Mouse (Mus musculus) liver, postnatal 0 days (tissue): Measurements from ENCODE around the gene Wars2. TPM values are rescaled to one million over a fixed set of nuclear protein-coding genes. Genes with fewer than 3 reads are reported as not detected.

Experiments
- ATAC-seq: fragments of 200-750 bp; cut with Nextera tagmentation; 2 replicates; pipeline ENCODE4 v1.8.0; 2017; ENCODE audit warnings: mild to moderate bottlenecking, moderate library complexity
- DNase-seq: peaks from one replicate; pipeline ENCODE4 v3.0.0-alpha.2; 2016
- H3K27ac ChIP-seq: fragments of 300-500 bp; sonication (generic); 2 replicates; pipeline ENCODE4 v1.5.1; 2014; ENCODE audit warnings: antibody characterized with exemption, moderate library complexity, mild to moderate bottlenecking, low read depth
- H3K27me3 ChIP-seq: fragments of 300-500 bp; sonication (generic); 2 replicates; pipeline ENCODE4 v1.6.1; 2014; ENCODE audit warnings: low read length, control low read depth, mixed read lengths; ENCODE audit not compliant: insufficient read depth
- H3K36me3 ChIP-seq: fragments of 300-500 bp; sonication (generic); replicated peaks from 2 replicates; pipeline ENCODE4 v1.6.1; 2014; ENCODE audit warnings: mild to moderate bottlenecking, control low read depth, low read length, moderate library complexity, mixed read lengths; ENCODE audit not compliant: insufficient read depth
- H3K4me1 ChIP-seq: fragments of 300-500 bp; sonication (generic); 2 replicates; pipeline ENCODE4 v1.6.1; 2014; ENCODE audit warnings: antibody characterized with exemption, mild to moderate bottlenecking, control low read depth; ENCODE audit not compliant: insufficient read depth
- H3K4me2 ChIP-seq: fragments of 300-500 bp; sonication (generic); 2 replicates; pipeline ENCODE4 v1.6.1; 2014; ENCODE audit warnings: low read depth, mild to moderate bottlenecking, low read length, moderate library complexity, mixed read lengths
- H3K4me3 ChIP-seq: fragments of 300-500 bp; sonication (generic); 2 replicates; pipeline ENCODE4 v1.5.1; 2014; ENCODE audit warnings: low read depth, low read length
- H3K9ac ChIP-seq: fragments of 300-500 bp; sonication (generic); replicated peaks from 2 replicates; pipeline ENCODE4 v1.6.1; 2014; ENCODE audit warnings: mild to moderate bottlenecking, moderate library complexity
- H3K9me3 ChIP-seq: fragments of 300-500 bp; sonication (generic); 2 replicates; pipeline ENCODE4 v1.6.1; 2016; ENCODE audit warnings: mild to moderate bottlenecking, control low read depth, low read length, mixed read lengths
- CTCF ChIP-seq: sonication (generic); IDR thresholded peaks from 2 replicates; pipeline ENCODE4 v1.5.1; 2016; ENCODE audit warnings: antibody characterized with exemption, low read depth
- EP300 ChIP-seq: IDR thresholded peaks from 2 replicates; pipeline ENCODE4 v1.6.1; 2016; ENCODE audit warnings: antibody characterized with exemption, low read depth, mild to moderate bottlenecking
- WGBS: fragments of 180-500 bp; shearing (Covaris S2); extraction: QIAGEN DNeasy Blood & Tissue Kit; methylation state at CpG from one replicate; pipeline ENCODE4 v1.1.7; 2014; ENCODE audit not compliant: insufficient replicate concordance; 5-methylcytosine and 5-hydroxymethylcytosine counted together
- polyA plus RNA-seq: library from polyadenylated mRNA; unstranded; fragments of >200 nt; fragmentation: Nextera tagmentation; extraction: Ambion mirVana; gene quantifications from 2 replicates; pipeline ENCODE4 v1.2.1, GENCODE M21; 2015

The Wars2 gene
- polyA plus RNA-seq, 1 experiment from 2014 or later: 1.4 TPM

DNA sequence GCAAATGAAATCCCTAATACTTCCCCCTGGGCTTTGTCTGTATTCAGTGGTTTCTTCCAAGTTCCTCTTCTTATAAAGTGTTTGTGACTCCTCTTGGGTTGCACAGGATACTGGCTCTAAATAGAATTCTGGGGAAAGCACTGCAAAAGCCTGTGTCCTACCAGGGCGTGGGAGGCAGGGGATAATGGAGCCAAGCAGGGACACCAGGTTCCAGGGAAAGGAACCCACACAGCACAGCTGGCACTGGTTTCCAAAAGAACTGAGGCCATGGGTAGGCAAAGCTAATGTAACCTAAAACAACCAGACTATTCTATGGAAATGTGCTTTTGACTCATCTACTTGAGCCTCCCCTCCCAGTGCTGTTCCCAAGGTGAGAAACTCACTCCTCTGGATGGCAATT, 10.3 kb upstream of the Wars2 start:
- no peak for ATAC-seq
- no peak overlapping the region for H3K4me2 ChIP-seq
- no peaks in the 10 kb centered on the region for H3K4me1 ChIP-seq
- H3K4me3 ChIP-seq: no peak overlapping the region
- WGBS: 61% methylated on average over 1 of the region's 1 CpGs
- H3K27me3 ChIP-seq: no peaks in the 10 kb centered on the region
- no peaks in the 10 kb centered on the region for H3K9me3 ChIP-seq
- H3K27ac ChIP-seq: no peak overlapping the region
- TF ChIP-seq CTCF (no peak), EP300 (no peak)
- no peak for DNase-seq
- H3K9ac ChIP-seq: no peak overlapping the region
- H3K36me3 ChIP-seq: no peaks in the 10 kb centered on the region

- H3K27ac ChIP-seq: no peak overlapping the region
Observed at GRCm38 (mm10) chr3:99131973-99132372, 8.9 kb upstream of the Wars2 start.

DNA sequence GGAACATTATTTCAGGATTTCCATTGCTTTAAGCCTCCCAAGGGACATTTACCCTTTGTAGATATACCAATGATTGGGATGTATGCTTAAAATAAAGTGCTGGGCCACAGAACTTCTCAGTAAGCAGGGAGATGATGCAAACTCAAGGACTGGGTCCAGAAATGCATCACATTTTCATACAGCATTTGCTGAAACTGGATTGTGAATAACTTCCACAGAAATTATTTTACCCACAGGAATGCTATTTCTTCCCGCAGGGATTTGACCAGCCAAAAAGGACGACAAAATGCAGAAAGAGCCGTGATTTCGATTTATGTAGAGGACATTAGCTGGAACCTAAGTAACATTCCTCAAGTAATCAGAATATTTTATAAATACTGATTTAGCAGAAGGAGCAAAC, 7.0 kb upstream of the Wars2 start:
- no peak for ATAC-seq
- no peaks in the 10 kb centered on the region for H3K27me3 ChIP-seq
- TF ChIP-seq CTCF: no peak
- TF ChIP-seq EP300: no peak
- no peaks in the 10 kb centered on the region for H3K9me3 ChIP-seq
- H3K9ac ChIP-seq: no peak overlapping the region
- no peak overlapping the region for H3K4me2 ChIP-seq
- no peaks in the 10 kb centered on the region for H3K36me3 ChIP-seq
- WGBS: 86% methylated on average over 4 of the region's 4 CpGs
- H3K4me1 ChIP-seq: no peaks in the 10 kb centered on the region
- DNase-seq: no peak
- no peak overlapping the region for H3K27ac ChIP-seq
- no peak overlapping the region for H3K4me3 ChIP-seq

More at GRCm38 (mm10) chr3:99131973-99132372, 8.9 kb upstream of the Wars2 start:
- Histone ChIP-seq H3K9ac (no peak overlapping the region), H3K4me3 (no peak overlapping the region), H3K27me3 (no peaks in the 10 kb centered on the region), H3K36me3 (no peaks in the 10 kb centered on the region), H3K4me1 (no peaks in the 10 kb centered on the region), H3K4me2 (no peak overlapping the region), H3K9me3 (no peaks in the 10 kb centered on the region)
- ATAC-seq: no peak
- TF ChIP-seq CTCF (no peak), EP300 (no peak)
- WGBS: 70% methylated on average over 4 of the region's 4 CpGs
- DNase-seq: no peak

DNA sequence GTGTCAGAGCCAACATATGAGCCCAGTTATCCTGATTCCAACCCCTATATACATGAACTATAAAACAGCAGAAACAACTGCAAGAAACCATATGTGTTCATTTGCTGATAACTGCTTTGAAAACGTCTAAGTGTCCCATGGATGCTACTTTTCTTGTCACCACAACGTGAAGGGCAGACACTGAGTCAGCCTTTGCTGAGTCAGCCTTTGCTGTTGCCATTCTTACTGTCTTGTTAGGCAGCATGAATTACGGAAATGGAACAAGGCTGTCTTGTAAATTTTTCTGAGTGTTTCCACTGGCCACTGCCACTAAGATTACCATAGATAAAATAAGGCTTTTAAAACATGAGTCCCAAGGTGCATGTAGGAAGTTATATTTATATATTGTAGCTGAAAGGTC, 7.0 kb downstream of the Wars2 start:
- WGBS: 53% methylated on average over 3 of the region's 3 CpGs
- H3K36me3 ChIP-seq: no peaks in the 10 kb centered on the region

DNA sequence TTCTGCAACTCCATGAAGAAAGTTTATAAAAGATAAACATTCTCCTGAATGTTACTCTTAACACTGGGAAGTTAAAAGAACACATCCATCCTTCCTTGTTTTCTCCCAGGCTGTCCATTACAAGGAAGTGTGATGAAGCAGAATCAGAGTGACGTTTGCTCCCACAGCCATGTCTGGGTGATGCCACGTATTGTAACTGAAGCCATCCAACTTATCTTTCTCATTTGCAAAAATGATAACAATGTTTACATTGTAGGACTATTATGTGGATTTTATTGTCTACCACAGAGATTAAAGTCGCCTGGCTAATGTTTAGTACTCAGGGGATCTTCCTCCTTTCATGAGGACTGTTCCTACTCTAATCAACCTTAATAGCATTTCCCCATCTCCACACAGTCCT, 8.2 kb downstream of the Wars2 start:
- no peak for TF ChIP-seq EP300
- TF ChIP-seq CTCF: no peak
- 37% methylated on average over 3 of the region's 3 CpGs for WGBS

More for the DNA sequence above, 7.0 kb downstream of the Wars2 start:
- H3K27ac ChIP-seq: no peak overlapping the region
- H3K4me2 ChIP-seq: no peak overlapping the region
- no peak overlapping the region for H3K9ac ChIP-seq
- DNase-seq: no peak
- no peak for ATAC-seq
- no peak overlapping the region for H3K4me3 ChIP-seq
- no peaks in the 10 kb centered on the region for H3K4me1 ChIP-seq
- no peaks in the 10 kb centered on the region for H3K27me3 ChIP-seq
- H3K9me3 ChIP-seq: no peaks in the 10 kb centered on the region
- TF ChIP-seq EP300 (no peak), CTCF (no peak)

GRCm38 (mm10) chr3:99156286-99156685, 15.4 kb downstream of the Wars2 start:
- H3K9me3 ChIP-seq: 0 out of 2 replicates have a peak, but pooled peaks cover 3% of the 10 kb centered on the region
- 79% methylated on average over 4 of the region's 4 CpGs for WGBS
- no peaks in the 10 kb centered on the region for H3K4me1 ChIP-seq
- H3K36me3 ChIP-seq: no peaks in the 10 kb centered on the region
- DNase-seq: no peak
- TF ChIP-seq CTCF: no peak
- TF ChIP-seq EP300: no peak
- no peak overlapping the region for H3K4me3 ChIP-seq
- ATAC-seq: no peak
- no peaks in the 10 kb centered on the region for H3K27me3 ChIP-seq
- H3K9ac ChIP-seq: no peak overlapping the region
- H3K4me2 ChIP-seq: no peak overlapping the region
- no peak overlapping the region for H3K27ac ChIP-seq

More for the DNA sequence above, 8.2 kb downstream of the Wars2 start:
- no peaks in the 10 kb centered on the region for H3K36me3 ChIP-seq
- no peak overlapping the region for H3K4me2 ChIP-seq
- H3K27me3 ChIP-seq: no peaks in the 10 kb centered on the region
- H3K27ac ChIP-seq: no peak overlapping the region
- no peak overlapping the region for H3K4me3 ChIP-seq
- no peaks in the 10 kb centered on the region for H3K4me1 ChIP-seq
- no peaks in the 10 kb centered on the region for H3K9me3 ChIP-seq
- ATAC-seq (no peak), DNase-seq (no peak)
- H3K9ac ChIP-seq: no peak overlapping the region

GRCm38 (mm10) chr3:99156987-99157386, 16.1 kb downstream of the Wars2 start:
- Histone ChIP-seq H3K4me2 (no peak overlapping the region), H3K27me3 (no peaks in the 10 kb centered on the region), H3K36me3 (no peaks in the 10 kb centered on the region), H3K4me1 (no peaks in the 10 kb centered on the region), H3K9me3 (0 out of 2 replicates have a peak, but pooled peaks cover 3% of the 10 kb centered on the region), H3K9ac (no peak overlapping the region), H3K27ac (no peak overlapping the region), H3K4me3 (no peak overlapping the region)
- no peak for DNase-seq
- ATAC-seq: no peak
- WGBS: 87% methylated on average over 1 of the region's 1 CpGs
- TF ChIP-seq CTCF: no peak
- no peak for TF ChIP-seq EP300
